Mouse (Mus musculus) embryonic facial prominence, embryonic 13.5 days (tissue): ENCODE data around the gene Tpcn2. TPM values are rescaled to one million over a fixed set of nuclear protein-coding genes. Genes with fewer than 3 reads are reported as not detected.

Experiments used
- ATAC-seq: fragments of 200-750 bp; cut with Nextera tagmentation; 2 replicates; pipeline ENCODE4 v1.8.0; 2017; ENCODE audit warnings: low read depth; ENCODE audit not compliant: insufficient number of reproducible peaks, insufficient read depth, low FRiP score, low TSS enrichment
- H3K27ac ChIP-seq: fragments of 300-500 bp; sonication (generic); 2 replicates; pipeline ENCODE4 v1.5.1; 2015; ENCODE audit warnings: moderate library complexity, mild to moderate bottlenecking, inconsistent platforms
- H3K27me3 ChIP-seq: fragments of 300-500 bp; sonication (generic); 2 replicates; pipeline ENCODE4 v1.6.1; 2015; ENCODE audit warnings: mild to moderate bottlenecking, inconsistent platforms
- H3K36me3 ChIP-seq: fragments of 300-500 bp; sonication (generic); 2 replicates; pipeline ENCODE4 v1.6.1; 2015; ENCODE audit warnings: mild to moderate bottlenecking, inconsistent platforms
- H3K4me1 ChIP-seq: fragments of 300-500 bp; sonication (generic); 2 replicates; pipeline ENCODE4 v1.6.1; 2015; ENCODE audit warnings: inconsistent platforms
- H3K4me2 ChIP-seq: fragments of 300-500 bp; sonication (generic); 2 replicates; pipeline ENCODE4 v1.6.1; 2015; ENCODE audit warnings: moderate library complexity, mild to moderate bottlenecking, inconsistent platforms
- H3K4me3 ChIP-seq: fragments of 300-500 bp; sonication (generic); 2 replicates; pipeline ENCODE4 v1.5.1; 2015; ENCODE audit warnings: mild to moderate bottlenecking, inconsistent platforms
- H3K9ac ChIP-seq: fragments of 300-500 bp; sonication (generic); 2 replicates; pipeline ENCODE4 v1.6.1; 2015; ENCODE audit warnings: mild to moderate bottlenecking, inconsistent platforms
- H3K9me3 ChIP-seq: fragments of 300-500 bp; sonication (generic); 2 replicates; pipeline ENCODE4 v1.6.1; 2016; ENCODE audit warnings: inconsistent platforms
- WGBS: fragments of 180-500 bp; shearing (Covaris S2); methylation state at CpG from one replicate; pipeline ENCODE4 v1.1.7; 2015; ENCODE audit warnings: mixed read lengths; 5-methylcytosine and 5-hydroxymethylcytosine counted together
- polyA plus RNA-seq: library from polyadenylated mRNA; unstranded; fragments of >200 nt; fragmentation: Nextera tagmentation; extraction: Ambion mirVana; gene quantifications from 2 replicates; pipeline ENCODE4 v1.2.1, GENCODE M21; 2015

The Tpcn2 gene
- 13.6 and 14.7 TPM in 2 replicates for polyA plus RNA-seq

GRCm38 (mm10) chr7:145283487-145284187 is at the start of gene Tpcn2:
Tpcn2 (minus strand) TSS chr7:145284011.
- Histone ChIP-seq H3K27ac (0 out of 2 replicates have a peak within 1 kb of the TSS, but pooled peaks have one; percentile 11), H3K4me3 (peak within 1 kb of the TSS; percentile 64), H3K9ac (peak within 1 kb of the TSS; percentile 79), H3K27me3 (no peaks in the 10 kb centered on the region), H3K4me2 (peak within 1 kb of the TSS; percentile 85), H3K9me3 (no peaks in the 10 kb centered on the region), H3K4me1 (peaks cover 27% of the 10 kb centered on the region), H3K36me3 (peaks cover 19% of the 10 kb centered on the region)
- peak; percentile 88 for ATAC-seq
- WGBS = 2% methylated on average over 18 of the region's 18 CpGs

DNA sequence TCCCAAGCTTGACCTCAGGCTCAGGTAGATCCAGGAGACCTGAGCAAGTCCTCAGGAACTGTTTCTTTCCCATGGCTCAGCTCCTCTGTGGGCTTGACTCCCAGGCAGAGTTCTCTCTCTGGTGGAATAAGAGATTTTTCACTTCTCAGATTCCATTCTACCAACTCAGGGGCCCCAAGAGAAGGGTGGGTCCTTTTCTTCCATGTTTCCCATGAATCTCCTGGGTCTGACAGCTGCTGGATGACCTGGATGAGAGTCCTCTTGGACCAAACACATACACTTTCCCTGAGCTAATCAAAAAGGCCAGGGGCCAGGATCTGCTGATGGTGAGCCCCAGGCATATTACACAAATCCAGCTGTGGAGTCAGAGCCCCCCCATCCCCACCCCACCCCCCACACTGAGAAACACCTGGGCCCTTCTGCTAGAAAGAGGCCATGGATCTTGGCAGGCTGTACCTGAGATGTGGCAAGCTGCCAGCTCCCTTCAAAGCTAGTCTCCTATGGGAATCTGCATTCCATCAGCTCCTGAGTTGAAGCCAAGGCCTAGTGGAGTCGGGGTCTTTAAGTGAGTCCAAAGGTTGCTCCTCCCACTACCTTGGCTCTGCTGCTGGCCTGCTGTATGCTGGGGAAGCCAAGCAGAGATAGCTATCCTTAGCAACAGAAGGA is 48.7 kb upstream of the Tpcn2 start:
- ATAC-seq = 0 out of 2 replicates have a peak, but pooled peaks have one; percentile 32
- H3K27ac ChIP-seq = peak overlapping the region; percentile 60

DNA sequence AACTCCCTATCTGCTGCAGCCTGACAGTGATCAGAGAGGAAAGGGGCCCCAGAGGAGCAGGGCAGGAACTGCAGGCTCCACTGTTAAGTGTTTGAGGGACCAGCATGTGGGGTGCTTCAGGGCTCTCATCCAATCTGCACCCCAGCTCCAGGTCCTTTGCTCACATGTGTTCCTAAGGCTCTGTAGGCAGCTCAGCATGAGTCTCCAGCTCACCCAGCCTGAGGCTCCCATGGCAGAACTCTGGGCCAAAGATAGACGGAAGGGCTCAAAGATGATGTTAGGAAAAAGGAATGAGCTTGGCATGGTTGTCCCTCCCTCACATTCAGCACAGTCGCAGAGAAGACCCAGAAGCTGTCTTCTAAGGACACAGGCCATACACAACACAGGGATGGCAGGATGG is 46.8 kb upstream of the Tpcn2 start:
- H3K4me3 ChIP-seq = no peak overlapping the region
- WGBS = 66% methylated on average over 2 of the region's 2 CpGs
- H3K9me3 ChIP-seq = no peaks in the 10 kb centered on the region
- H3K4me2 ChIP-seq = no peak overlapping the region
- no peak overlapping the region for H3K9ac ChIP-seq
- no peak for ATAC-seq
- peaks cover 48% of the 10 kb centered on the region for H3K4me1 ChIP-seq
- H3K27me3 ChIP-seq = no peaks in the 10 kb centered on the region
- H3K36me3 ChIP-seq = no peaks in the 10 kb centered on the region
- H3K27ac ChIP-seq = peak overlapping the region; percentile 75; the same call in 1 of the 2 replicates

More for the DNA sequence above, 48.7 kb upstream of the Tpcn2 start:
- WGBS = 33% methylated on average over 1 of the region's 1 CpGs
- H3K4me1 ChIP-seq = peaks cover 48% of the 10 kb centered on the region
- H3K9me3 ChIP-seq = no peaks in the 10 kb centered on the region
- no peak overlapping the region for H3K4me3 ChIP-seq
- H3K9ac ChIP-seq = no peak overlapping the region
- H3K27me3 ChIP-seq = no peaks in the 10 kb centered on the region
- H3K36me3 ChIP-seq = no peaks in the 10 kb centered on the region
- no peak overlapping the region for H3K4me2 ChIP-seq

DNA sequence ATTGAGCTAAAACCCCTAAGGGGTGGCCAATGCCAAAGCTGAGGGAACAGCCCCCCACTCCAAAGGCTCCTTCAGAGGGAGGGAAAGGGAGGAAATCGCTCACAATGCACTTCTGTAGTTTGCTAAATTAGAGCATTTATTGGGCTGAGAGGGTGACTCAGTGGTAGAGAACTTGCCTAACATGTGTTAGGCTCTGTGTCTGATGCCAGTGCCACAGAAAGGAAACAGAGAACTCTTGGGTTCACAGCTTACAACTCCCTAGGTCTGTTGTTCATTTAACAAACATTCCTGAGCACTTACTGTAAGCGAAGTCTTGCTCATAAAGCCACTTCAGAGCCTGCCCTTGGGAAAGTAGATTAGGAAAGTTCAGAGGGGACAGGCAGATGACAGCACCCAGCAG is 46.2 kb upstream of the Tpcn2 start:
- Histone ChIP-seq H3K9ac (no peak overlapping the region), H3K27ac (peak overlapping the region; percentile 75), H3K4me1 (peaks cover 46% of the 10 kb centered on the region), H3K9me3 (no peaks in the 10 kb centered on the region), H3K4me2 (no peak overlapping the region), H3K27me3 (no peaks in the 10 kb centered on the region), H3K4me3 (no peak overlapping the region), H3K36me3 (no peaks in the 10 kb centered on the region)
- WGBS = 17% methylated on average over 2 of the region's 2 CpGs
- no peak for ATAC-seq

- no peak overlapping the region for H3K27ac ChIP-seq
- H3K27me3 ChIP-seq = no peaks in the 10 kb centered on the region
- ATAC-seq = no peak
- 58% methylated on average over 2 of the region's 2 CpGs for WGBS
- H3K4me3 ChIP-seq = no peak overlapping the region
- no peak overlapping the region for H3K4me2 ChIP-seq
- H3K9ac ChIP-seq = no peak overlapping the region
- peaks cover 15% of the 10 kb centered on the region for H3K4me1 ChIP-seq
- H3K36me3 ChIP-seq = no peaks in the 10 kb centered on the region
- no peaks in the 10 kb centered on the region for H3K9me3 ChIP-seq
These were observed 41.9 kb upstream of the Tpcn2 start for GRCm38 (mm10) chr7:145325697-145326096.

DNA sequence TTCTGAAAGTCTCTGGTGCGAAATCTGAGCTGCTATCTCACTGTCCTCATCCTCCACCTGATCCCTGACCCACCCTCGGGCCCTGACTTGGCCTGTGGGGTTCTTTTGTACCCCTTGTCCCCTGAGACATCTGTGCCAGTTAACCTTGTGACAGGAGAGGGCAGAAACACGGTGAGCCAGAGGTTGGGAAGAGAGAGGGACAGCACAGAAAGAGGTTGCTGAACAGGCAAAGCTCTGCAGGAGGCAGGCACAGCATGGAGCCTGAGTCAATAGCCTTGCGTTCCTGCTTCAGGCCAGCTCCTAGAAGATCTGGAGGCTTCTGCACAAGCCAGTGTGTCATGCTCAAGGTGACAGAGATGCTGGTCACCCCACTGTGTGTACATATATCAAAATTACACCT is 39.8 kb upstream of the Tpcn2 start:
- no peaks in the 10 kb centered on the region for H3K9me3 ChIP-seq
- H3K27ac ChIP-seq = no peak overlapping the region
- 27% methylated on average over 4 of the region's 4 CpGs for WGBS
- no peak overlapping the region for H3K4me3 ChIP-seq
- H3K27me3 ChIP-seq = no peaks in the 10 kb centered on the region
- ATAC-seq = no peak
- no peak overlapping the region for H3K9ac ChIP-seq
- H3K4me1 ChIP-seq = no peaks in the 10 kb centered on the region
- no peaks in the 10 kb centered on the region for H3K36me3 ChIP-seq
- no peak overlapping the region for H3K4me2 ChIP-seq

- Histone ChIP-seq H3K9me3 (no peaks in the 10 kb centered on the region), H3K4me2 (no peak overlapping the region), H3K27ac (no peak overlapping the region), H3K4me1 (no peaks in the 10 kb centered on the region), H3K36me3 (no peaks in the 10 kb centered on the region), H3K27me3 (no peaks in the 10 kb centered on the region), H3K4me3 (no peak overlapping the region), H3K9ac (no peak overlapping the region)
- ATAC-seq = no peak
- WGBS = 69% methylated on average over 3 of the region's 3 CpGs
These were observed 35.7 kb upstream of the Tpcn2 start for GRCm38 (mm10) chr7:145319481-145319880.

DNA sequence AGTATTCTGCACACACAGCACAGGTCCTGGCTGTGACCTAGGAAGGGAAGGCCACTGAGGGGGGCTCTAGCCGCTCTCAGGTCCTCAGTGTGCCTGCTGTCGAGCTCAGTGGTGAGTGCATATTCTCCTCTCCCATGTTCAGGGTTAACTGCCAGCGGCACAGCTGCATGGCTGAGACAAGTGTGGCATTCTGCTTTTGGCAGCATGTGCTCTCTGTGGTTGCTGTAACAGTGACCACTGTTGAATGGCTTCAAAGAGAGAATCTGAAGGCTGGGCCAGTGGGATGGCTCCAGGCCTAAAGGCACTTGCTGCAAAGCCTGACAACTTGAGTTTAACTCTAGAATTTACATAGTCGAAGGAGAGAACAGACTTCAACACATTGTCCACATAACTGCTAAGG is 33.7 kb upstream of the Tpcn2 start:
- Histone ChIP-seq H3K36me3 (no peaks in the 10 kb centered on the region), H3K9ac (no peak overlapping the region), H3K4me1 (no peaks in the 10 kb centered on the region), H3K9me3 (no peaks in the 10 kb centered on the region), H3K27me3 (no peaks in the 10 kb centered on the region), H3K4me2 (no peak overlapping the region), H3K27ac (no peak overlapping the region), H3K4me3 (no peak overlapping the region)
- ATAC-seq = no peak
- 58% methylated on average over 4 of the region's 4 CpGs for WGBS

DNA sequence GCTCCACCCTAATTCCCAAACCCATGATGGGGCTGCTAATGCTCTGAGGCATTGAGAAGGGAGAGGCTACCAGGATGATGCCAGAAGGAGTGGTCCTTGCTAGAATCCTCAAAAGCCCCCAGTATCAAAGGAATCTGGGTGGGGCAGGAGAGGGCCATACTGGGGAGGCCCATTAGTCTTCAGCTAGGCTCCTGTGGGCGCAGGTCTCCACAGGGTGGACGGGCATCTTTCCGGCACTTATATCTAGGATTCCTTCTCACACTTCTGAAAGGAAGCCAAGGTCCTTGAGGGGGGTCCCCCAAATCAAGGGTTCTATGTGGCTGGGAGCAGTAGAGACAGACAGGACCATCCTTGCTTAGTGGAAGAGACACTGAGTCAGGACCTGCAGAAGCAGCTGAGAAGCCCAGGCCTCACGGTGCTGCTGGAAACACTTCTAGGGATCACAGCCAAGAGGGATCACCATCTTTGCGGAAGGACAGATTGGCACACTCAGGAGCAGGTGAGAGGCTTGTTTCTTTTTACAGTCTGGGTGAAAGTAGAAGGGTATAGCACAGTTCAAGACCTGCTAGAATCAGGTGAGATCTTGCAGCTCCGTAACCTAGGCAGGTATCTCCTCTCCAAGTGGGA is 31.1 kb upstream of the Tpcn2 start, which contains the start of gene Mrgprd:
Gene Mrgprd, plus strand, starts transcription at position 51 of the 627 bp plus-strand sequence.
- Histone ChIP-seq H3K4me2 (no peak within 1 kb of the TSS), H3K27ac (no peak within 1 kb of the TSS), H3K9me3 (no peaks in the 10 kb centered on the region), H3K27me3 (no peaks in the 10 kb centered on the region), H3K36me3 (no peaks in the 10 kb centered on the region), H3K4me3 (no peak within 1 kb of the TSS), H3K9ac (no peak within 1 kb of the TSS), H3K4me1 (no peaks in the 10 kb centered on the region)
- 93% methylated on average over 6 of the region's 6 CpGs for WGBS
- no peak for ATAC-seq

GRCm38 (mm10) chr7:145312137-145312536 is 28.3 kb upstream of the Tpcn2 start:
- H3K4me3 ChIP-seq = no peak overlapping the region
- H3K27me3 ChIP-seq = no peaks in the 10 kb centered on the region
- WGBS = 83% methylated on average over 3 of the region's 3 CpGs
- H3K27ac ChIP-seq = no peak overlapping the region
- no peaks in the 10 kb centered on the region for H3K9me3 ChIP-seq
- no peaks in the 10 kb centered on the region for H3K36me3 ChIP-seq
- 0 out of 2 replicates have a peak, but pooled peaks cover 3% of the 10 kb centered on the region for H3K4me1 ChIP-seq
- no peak overlapping the region for H3K9ac ChIP-seq
- ATAC-seq = no peak
- no peak overlapping the region for H3K4me2 ChIP-seq

GRCm38 (mm10) chr7:145310526-145310925 is 26.7 kb upstream of the Tpcn2 start:
- H3K36me3 ChIP-seq = no peaks in the 10 kb centered on the region
- H3K9me3 ChIP-seq = no peaks in the 10 kb centered on the region
- H3K4me3 ChIP-seq = no peak overlapping the region
- H3K27ac ChIP-seq = no peak overlapping the region
- 0 out of 2 replicates have a peak, but pooled peaks cover 3% of the 10 kb centered on the region for H3K4me1 ChIP-seq
- no peak overlapping the region for H3K9ac ChIP-seq
- no peak overlapping the region for H3K4me2 ChIP-seq
- WGBS = 80% methylated on average over 5 of the region's 5 CpGs
- ATAC-seq = no peak
- H3K27me3 ChIP-seq = no peaks in the 10 kb centered on the region
